Mouse (Mus musculus) CH12.LX (cell line): ENCODE measurements at regions not wholly inside any gene's neighbourhood (a gene's known extent, or its start where the extent isn't known, plus 50 kb on each side); places are given as distances from the start of the nearest gene placed in this dataset.

Experiments
- DNase-seq: peaks from one replicate; pipeline ENCODE4 v3.0.0-alpha.2; 2013; ENCODE audit errors: extremely low read depth
- H3K27ac ChIP-seq: 2 replicates; pipeline ENCODE4 v1.5.1; 2012; ENCODE audit warnings: low read depth, mild to moderate bottlenecking, control low read depth, moderate library complexity; ENCODE audit not compliant: insufficient read depth
- H3K27me3 ChIP-seq: replicated peaks from 2 replicates; pipeline ENCODE3; 2012; ENCODE audit warnings: inconsistent platforms
- H3K36me3 ChIP-seq, 2 experiments: replicated peaks in 1 of 2; 2 replicates each; pipeline versions ENCODE3 to v1.6.1; 2012; ENCODE audit warnings: inconsistent platforms in 1 of 2, low read length in 1 of 2, mild to moderate bottlenecking in 1 of 2, mixed read lengths in 1 of 2, moderate library complexity in 1 of 2; ENCODE audit not compliant: control insufficient read depth in 1 of 2, insufficient read depth in 1 of 2
- H3K4me1 ChIP-seq, 2 experiments: 2 replicates each; pipeline ENCODE4 v1.6.1; 2012; ENCODE audit warnings: inconsistent platforms in 1 of 2, moderate library complexity in 1 of 2; ENCODE audit not compliant: insufficient read depth in 2 of 2, control insufficient read depth in 1 of 2
- H3K4me2 ChIP-seq: 2 replicates; pipeline ENCODE4 v1.6.1; 2012; ENCODE audit warnings: low read depth, mild to moderate bottlenecking, control low read depth; ENCODE audit not compliant: poor library complexity, insufficient read depth, severe bottlenecking
- H3K4me3 ChIP-seq, 3 experiments: fragments of 150-350 bp in 1 of 3; sonication (generic) in 1 of 3; replicated peaks in 1 of 3; 2 replicates each; pipeline versions ENCODE3 to v1.5.1; 2011 to 2012; ENCODE audit warnings: low read depth in 2 of 3, low read length in 2 of 3, mild to moderate bottlenecking in 2 of 3, moderate library complexity in 2 of 3, control low read depth in 1 of 3, improper control_type of control experiment in 1 of 3, inconsistent platforms in 1 of 3, mixed read lengths in 1 of 3; ENCODE audit not compliant: poor library complexity in 1 of 3
- H3K79me2 ChIP-seq: replicated peaks from 2 replicates; pipeline ENCODE4 v1.6.1; 2012; ENCODE audit warnings: mild to moderate bottlenecking, moderate library complexity; ENCODE audit not compliant: control insufficient read depth, poor library complexity, insufficient read depth, severe bottlenecking; ENCODE audit errors: extremely low read depth
- H3K9ac ChIP-seq: 2 replicates; pipeline ENCODE4 v1.6.1; 2012; ENCODE audit warnings: low read depth, mild to moderate bottlenecking, control low read depth, moderate library complexity; ENCODE audit not compliant: insufficient read depth
- H3K9me3 ChIP-seq: replicated peaks from 2 replicates; pipeline ENCODE3; 2012; ENCODE audit warnings: low read length, inconsistent platforms, mixed read lengths
- BHLHE40 ChIP-seq: IDR thresholded peaks from 2 replicates; pipeline ENCODE4 v1.6.1; 2011; ENCODE audit warnings: mild to moderate bottlenecking, low read depth, low read length, improper control_type of control experiment
- CHD2 ChIP-seq: IDR thresholded peaks from 2 replicates; pipeline ENCODE4 v1.6.1; 2011; ENCODE audit warnings: low read length, improper control_type of control experiment
- CTCF ChIP-seq, 2 experiments: IDR thresholded peaks in 1 of 2; conservative IDR thresholded peaks in 1 of 2; 2 replicates each; pipeline ENCODE4 v1.5.1; 2011 to 2012; ENCODE audit warnings: low read depth in 2 of 2, low read length in 2 of 2, improper control_type of control experiment in 1 of 2, inconsistent platforms in 1 of 2, mild to moderate bottlenecking in 1 of 2, moderate library complexity in 1 of 2
- ELF1 ChIP-seq: IDR thresholded peaks from 2 replicates; pipeline ENCODE4 v1.6.1; 2014; ENCODE audit warnings: low read depth, mild to moderate bottlenecking, inconsistent platforms, low read length, improper control_type of control experiment
- EP300 ChIP-seq: IDR thresholded peaks from 2 replicates; pipeline ENCODE4 v1.6.1; 2011; ENCODE audit warnings: low read length, improper control_type of control experiment
- ETS1 ChIP-seq: conservative IDR thresholded peaks from 2 replicates; pipeline ENCODE4 v1.6.1; 2012; ENCODE audit warnings: low read depth, mild to moderate bottlenecking, inconsistent platforms, low read length, improper control_type of control experiment, moderate library complexity
- GABPA ChIP-seq: IDR thresholded peaks from 2 replicates; pipeline ENCODE4 v1.6.1; 2012; ENCODE audit warnings: low read depth, low read length, improper control_type of control experiment, inconsistent platforms; ENCODE audit not compliant: insufficient replicate concordance
- JUND ChIP-seq: conservative IDR thresholded peaks from 2 replicates; pipeline ENCODE4 v1.6.1; 2011; ENCODE audit warnings: low read depth, low read length, improper control_type of control experiment
- KAT2A ChIP-seq: IDR thresholded peaks from 2 replicates; pipeline ENCODE4 v1.6.1; 2012; ENCODE audit warnings: low read length, improper control_type of control experiment, inconsistent platforms; ENCODE audit not compliant: insufficient replicate concordance
- MAFK ChIP-seq: IDR thresholded peaks from 2 replicates; pipeline ENCODE4 v1.6.1; 2011; ENCODE audit warnings: low read length, improper control_type of control experiment; ENCODE audit not compliant: insufficient replicate concordance
- MAX ChIP-seq: IDR thresholded peaks from 2 replicates; pipeline ENCODE4 v1.6.1; 2011; ENCODE audit warnings: low read length, improper control_type of control experiment
- MAZ ChIP-seq: IDR thresholded peaks from 2 replicates; pipeline ENCODE4 v1.6.1; 2012; ENCODE audit warnings: low read depth, mild to moderate bottlenecking, inconsistent platforms, low read length, improper control_type of control experiment, moderate library complexity
- MEF2A ChIP-seq: IDR thresholded peaks from 2 replicates; pipeline ENCODE4 v1.6.1; 2014; ENCODE audit warnings: low read depth, mild to moderate bottlenecking, inconsistent platforms, low read length, improper control_type of control experiment, borderline replicate concordance
- MXI1 ChIP-seq: IDR thresholded peaks from 2 replicates; pipeline ENCODE4 v1.6.1; 2011; ENCODE audit warnings: mild to moderate bottlenecking, low read depth, low read length, improper control_type of control experiment
- MYC ChIP-seq: IDR thresholded peaks from 2 replicates; pipeline ENCODE4 v1.6.1; 2011; ENCODE audit warnings: low read depth, mild to moderate bottlenecking, improper control_type of control experiment, low read length
- POLR2AphosphoS2 ChIP-seq: IDR thresholded peaks from 2 replicates; pipeline ENCODE4 v1.6.1; 2011; ENCODE audit warnings: low read depth, low read length, improper control_type of control experiment
- RAD21 ChIP-seq: IDR thresholded peaks from 2 replicates; pipeline ENCODE4 v1.6.1; 2011; ENCODE audit warnings: low read depth, mild to moderate bottlenecking, low read length, improper control_type of control experiment, moderate library complexity
- RCOR1 ChIP-seq: conservative IDR thresholded peaks from 2 replicates; pipeline ENCODE4 v1.6.1; 2012; ENCODE audit warnings: low read depth, mild to moderate bottlenecking, inconsistent platforms, low read length, improper control_type of control experiment
- SMC3 ChIP-seq: IDR thresholded peaks from 2 replicates; pipeline ENCODE4 v1.6.1; 2011; ENCODE audit warnings: low read depth, low read length, improper control_type of control experiment
- ZKSCAN1 ChIP-seq: IDR thresholded peaks from 2 replicates; pipeline ENCODE4 v1.6.1; 2012; ENCODE audit warnings: low read depth, inconsistent platforms, low read length, improper control_type of control experiment, borderline replicate concordance
- ZNF384 ChIP-seq: IDR thresholded peaks from 2 replicates; pipeline ENCODE4 v1.6.1; 2012; ENCODE audit warnings: low read depth, low read length, improper control_type of control experiment, inconsistent platforms
- dilution Hi-C: fragments of 300-500 bp; cut with MboI; formaldehyde crosslinking; loops from 2 replicates; pipeline ENCODE4 v1.14.3; 2020; ENCODE audit warnings: low sequenced_read_pairs; ENCODE audit not compliant: extremely low pct_unique_long_range_greater_than_20kb, extremely low pct_ligation_motif_present
- in situ Hi-C: fragments of 300-500 bp; cut with MboI; formaldehyde crosslinking; loops from 3 replicates; pipeline ENCODE4 v1.14.3; 2019; ENCODE audit warnings: low sequenced_read_pairs, low pct_ligation_motif_present, low pct_unique_long_range_greater_than_20kb, mixed read lengths

DNA sequence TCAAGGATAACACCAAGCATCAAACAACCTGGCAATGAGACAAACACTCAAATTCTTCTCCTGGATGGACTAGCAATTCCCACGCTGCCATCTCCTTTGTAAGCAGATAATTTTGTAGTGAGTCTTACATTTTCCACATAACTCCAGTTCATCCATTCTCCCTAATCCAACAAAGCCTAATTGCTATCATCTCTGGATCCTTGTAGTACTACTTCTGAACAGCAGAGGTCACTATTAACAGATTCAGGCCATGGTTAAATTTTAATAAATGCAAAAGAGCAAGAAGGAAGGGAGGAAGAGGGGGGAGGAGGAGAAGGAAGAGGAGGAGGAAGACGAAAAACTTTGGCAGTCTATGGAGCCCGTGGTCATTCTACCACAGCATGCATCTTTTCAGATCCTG is 414.4 kb downstream of the Nedd1 start:
- in situ Hi-C loops = loop anchor here (25.0 kb wide), 1 partner anchor 704 kb away; no protein-coding TSS in a partner anchor
- no peak overlapping the region for H3K4me2 ChIP-seq
- H3K27ac ChIP-seq = no peak overlapping the region
- H3K27me3 ChIP-seq = no peaks in the 10 kb centered on the region
- DNase-seq = peak; percentile 22
- TF ChIP-seq MEF2A = no peak
- no peak for TF ChIP-seq MAX
- TF ChIP-seq SMC3 = peak; percentile 28
- no peak for TF ChIP-seq CHD2
- no peak for TF ChIP-seq EP300
- TF ChIP-seq MAZ = no peak
- no peak for TF ChIP-seq RCOR1
- peak; percentile 10 for TF ChIP-seq RAD21
- no peak for TF ChIP-seq POLR2AphosphoS2
- TF ChIP-seq CTCF (conservative IDR thresholded peaks at IDR 0.05 in 1 of 2, IDR thresholded peaks at IDR 0.05 in 1 of 2; ENCODE audit: low read depth in 2 of 2, low read length in 2 of 2) = peak in 1 of 2 experiments; percentile 34; a peak in 2 of 4 replicates
- TF ChIP-seq MYC = no peak
- TF ChIP-seq ZNF384 = no peak
- no peak for TF ChIP-seq ZKSCAN1
- TF ChIP-seq ETS1 = no peak
- no peaks in the 10 kb centered on the region for H3K4me1 ChIP-seq
- no peaks in the 10 kb centered on the region for H3K79me2 ChIP-seq
- dilution Hi-C loops = no loop called here
- no peaks in the 10 kb centered on the region for H3K36me3 ChIP-seq
- H3K9me3 ChIP-seq = peaks cover 10% of the 10 kb centered on the region
- no peak overlapping the region for H3K9ac ChIP-seq
- no peak overlapping the region for H3K4me3 ChIP-seq

DNA sequence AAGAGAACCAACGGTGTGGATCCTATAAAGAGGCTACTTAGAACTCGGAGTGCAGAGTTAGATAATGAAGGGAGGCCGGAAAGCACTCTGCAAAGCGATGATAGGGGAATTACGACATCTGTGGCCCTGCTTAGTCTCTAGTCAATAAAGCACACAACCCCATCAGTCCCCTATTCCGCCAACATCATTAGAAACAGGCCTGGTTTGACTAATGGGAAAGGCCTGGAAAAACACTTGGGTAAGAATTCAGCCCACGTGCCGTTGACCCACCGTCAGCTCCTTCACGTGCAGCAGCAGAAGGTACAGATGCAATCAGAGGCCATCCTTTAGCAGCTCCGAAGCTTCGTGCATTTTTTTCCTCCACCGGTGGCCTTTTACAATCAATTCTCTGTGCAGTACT is 423.5 kb downstream of the Nedd1 start:
- H3K4me3 ChIP-seq = no peak overlapping the region
- no peaks in the 10 kb centered on the region for H3K27me3 ChIP-seq
- TF ChIP-seq RCOR1 (no peak), JUND (no peak), GABPA (no peak), MAX (no peak), ELF1 (no peak), SMC3 (no peak), KAT2A (no peak), EP300 (no peak), MXI1 (no peak), CHD2 (no peak), BHLHE40 (no peak), MAFK (no peak)
- in situ Hi-C loops = no loop called here
- no peak for DNase-seq
- H3K79me2 ChIP-seq = no peaks in the 10 kb centered on the region
- peaks cover 18% of the 10 kb centered on the region for H3K9me3 ChIP-seq
- H3K36me3 ChIP-seq = no peaks in the 10 kb centered on the region
- H3K27ac ChIP-seq = no peak overlapping the region
- H3K4me2 ChIP-seq = no peak overlapping the region
- H3K9ac ChIP-seq = no peak overlapping the region
- H3K4me1 ChIP-seq = peaks cover 0 to 5% of the 10 kb centered on the region in 2 experiments; a peak in 1 of 4 replicates
- dilution Hi-C loops = no loop called here
